Mouse (Mus musculus) mature B cell (primary cell): Measurements from ENCODE around the gene Grin2b.

Source experiments
- in situ Hi-C: fragments of 300-500 bp; cut with MboI; formaldehyde crosslinking; loops from 2 replicates; pipeline ENCODE4 v1.14.3; 2019

Grin2b gene

DNA sequence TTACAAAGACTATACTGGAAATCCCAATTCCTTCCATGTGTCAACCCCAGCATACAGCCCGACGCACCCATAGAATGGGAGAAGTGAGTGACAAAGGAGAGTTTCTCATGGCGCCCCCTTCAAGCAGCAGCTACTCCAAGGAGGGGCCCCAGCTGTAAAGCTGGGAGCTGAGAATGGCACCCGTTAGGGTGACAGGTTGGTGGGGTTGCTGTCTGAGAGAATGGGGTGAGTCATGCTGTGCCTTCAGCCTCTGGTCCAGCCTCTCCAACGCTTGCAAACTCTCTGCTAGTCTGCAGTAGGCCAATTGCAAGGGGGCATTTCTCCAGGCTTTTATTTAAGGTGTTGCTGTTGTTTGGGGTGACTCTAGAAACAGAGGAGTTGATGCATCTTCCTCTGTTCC is 73.1 kb downstream of the Grin2b start:
- in situ Hi-C loops, result no loop called here

DNA sequence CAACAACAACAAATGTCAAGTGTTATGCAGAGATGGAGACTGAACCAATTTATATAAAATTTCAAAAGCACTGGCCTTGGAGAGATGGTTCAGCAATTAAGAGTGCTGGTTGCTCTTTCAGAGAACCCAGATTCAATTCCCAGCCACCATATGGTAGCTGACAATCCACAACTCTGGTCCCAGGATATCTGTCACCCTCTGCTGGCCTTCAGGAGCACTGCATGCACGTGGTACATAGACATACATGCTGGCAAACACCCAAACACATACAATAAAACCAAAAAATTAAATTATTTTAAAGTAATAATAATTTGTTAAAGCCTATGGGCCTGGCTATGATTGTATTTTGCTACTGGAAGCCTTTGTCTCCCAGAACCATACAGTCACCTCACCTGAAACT is 77.0 kb downstream of the Grin2b start:
- in situ Hi-C loops, result no loop called here

DNA sequence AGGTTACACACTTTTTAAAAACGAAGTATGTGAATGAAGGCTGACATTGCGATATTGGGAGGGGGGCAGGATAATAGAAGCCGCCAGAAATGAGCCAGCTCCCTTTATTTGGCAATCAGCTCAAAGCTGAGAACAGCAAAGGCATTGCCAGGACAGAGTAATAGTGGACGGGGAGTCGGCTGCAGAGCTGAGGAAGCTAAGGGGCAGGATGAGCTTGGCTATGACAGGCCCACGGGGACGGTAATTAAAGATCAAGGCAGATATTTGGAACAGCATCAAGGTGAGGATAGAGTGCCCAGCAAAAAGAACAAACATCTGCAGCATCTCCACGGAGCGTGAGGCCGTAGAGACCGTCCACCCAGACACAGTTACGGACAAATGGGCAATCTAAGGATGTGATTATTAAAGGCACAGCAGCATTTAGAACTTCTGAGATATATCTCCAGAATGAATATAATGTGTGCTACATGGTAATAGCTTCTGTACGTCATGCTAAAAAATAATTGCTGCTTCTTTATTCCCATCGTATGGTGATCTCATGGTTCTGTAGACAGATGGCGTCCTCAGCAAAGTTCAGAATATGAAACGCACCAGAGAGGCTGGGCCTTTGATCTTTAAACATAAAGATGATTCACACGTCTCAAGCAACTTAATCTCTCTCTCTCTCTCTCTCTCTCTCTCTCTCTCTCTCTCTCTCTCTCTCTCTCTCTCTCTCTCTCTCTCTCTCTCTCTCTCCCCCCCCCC is 93.1 kb downstream of the Grin2b start:
- in situ Hi-C loops, result no loop called here

DNA sequence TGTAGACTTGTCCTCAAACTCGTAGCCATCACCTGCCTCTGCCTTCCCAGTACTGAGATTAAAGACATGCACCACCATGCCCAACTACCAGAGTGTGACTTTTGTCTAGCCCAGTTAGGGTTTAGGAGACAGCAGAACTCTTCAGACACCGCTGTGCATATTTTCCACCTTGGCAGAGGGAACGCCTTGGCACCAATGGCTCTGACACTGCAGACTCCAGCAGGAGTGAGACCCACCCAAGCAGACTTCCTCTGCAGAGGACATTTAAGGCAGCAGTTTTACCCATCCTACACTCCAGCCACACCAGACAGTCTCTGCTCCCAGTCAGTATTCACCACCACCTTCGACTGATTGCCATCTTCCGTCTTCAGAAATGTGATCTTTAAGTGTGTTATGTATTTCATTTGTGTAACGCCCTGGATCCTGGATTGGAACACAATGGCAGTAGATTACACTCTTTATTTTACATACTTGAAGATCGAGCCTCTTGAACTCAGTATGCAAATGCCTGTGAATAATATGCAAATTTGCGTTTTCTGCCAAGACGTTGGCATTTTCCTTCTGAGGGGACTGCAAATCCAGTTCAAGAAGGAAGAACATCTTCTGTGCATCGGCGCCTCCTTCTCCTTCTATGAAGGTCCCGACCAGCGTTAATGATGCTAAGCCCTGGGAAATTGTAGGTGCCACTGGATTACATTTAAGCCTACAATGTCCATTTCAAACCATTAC is 100.8 kb downstream of the Grin2b start:
- in situ Hi-C loops, result no loop called here

DNA sequence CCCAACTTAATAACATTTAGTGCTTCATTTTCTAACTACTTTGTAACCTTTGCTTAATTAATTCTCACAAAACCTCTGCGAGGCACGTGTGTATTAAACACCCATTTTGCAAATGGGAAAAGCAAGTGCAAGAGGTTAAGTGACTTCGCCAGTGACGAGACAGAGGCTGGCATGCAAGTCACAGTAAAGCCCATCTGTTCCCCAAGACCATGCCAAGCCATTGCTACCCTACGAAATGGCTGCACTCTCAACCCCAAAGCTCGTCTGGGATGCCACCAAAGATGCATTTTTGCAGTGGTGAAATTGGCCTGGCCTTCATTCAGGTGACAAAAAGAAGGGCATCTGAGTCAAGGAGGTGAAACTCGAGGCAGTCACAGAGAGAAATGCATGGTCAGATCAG is 103.2 kb downstream of the Grin2b start:
- in situ Hi-C loops, result no loop called here

DNA sequence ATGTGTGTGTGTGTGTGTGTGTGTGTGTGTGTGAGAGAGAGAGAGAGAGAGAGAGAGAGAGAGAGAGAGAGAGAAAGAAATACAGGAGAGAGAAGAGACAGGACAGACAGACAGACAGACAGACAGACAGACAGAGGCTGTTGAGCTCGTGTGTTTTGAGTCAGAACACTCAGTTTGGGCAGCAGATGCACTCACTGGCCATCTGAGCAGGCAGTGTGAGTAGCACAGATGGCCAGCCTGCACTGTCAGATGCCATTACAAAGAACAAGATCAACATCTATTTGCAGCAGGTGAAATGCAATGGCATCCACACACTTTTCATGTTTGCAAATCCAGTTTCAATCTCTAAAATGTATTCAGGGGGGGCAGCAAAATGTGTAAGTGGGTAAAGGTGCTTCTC is 120.0 kb downstream of the Grin2b start:
- in situ Hi-C loops, result no loop called here

DNA sequence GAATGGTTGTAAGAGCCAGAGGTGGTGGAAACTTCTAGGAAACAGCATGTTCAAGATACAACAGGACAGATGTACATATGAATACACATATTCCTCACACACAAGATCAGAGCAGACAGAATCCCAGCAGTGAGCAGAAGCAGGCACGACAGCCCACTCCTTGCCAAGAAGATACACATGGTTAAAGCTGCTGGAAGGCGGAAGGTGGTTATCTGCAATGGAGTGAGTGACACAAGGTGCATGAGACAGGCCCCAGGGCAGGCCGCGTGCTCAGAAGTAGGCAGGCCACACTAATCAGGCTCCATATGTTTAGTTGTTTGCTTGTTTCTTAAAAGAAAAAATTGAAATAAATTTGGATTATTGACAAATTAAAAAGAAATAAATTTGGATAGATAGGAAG is 123.0 kb downstream of the Grin2b start:
- in situ Hi-C loops, result no loop called here

DNA sequence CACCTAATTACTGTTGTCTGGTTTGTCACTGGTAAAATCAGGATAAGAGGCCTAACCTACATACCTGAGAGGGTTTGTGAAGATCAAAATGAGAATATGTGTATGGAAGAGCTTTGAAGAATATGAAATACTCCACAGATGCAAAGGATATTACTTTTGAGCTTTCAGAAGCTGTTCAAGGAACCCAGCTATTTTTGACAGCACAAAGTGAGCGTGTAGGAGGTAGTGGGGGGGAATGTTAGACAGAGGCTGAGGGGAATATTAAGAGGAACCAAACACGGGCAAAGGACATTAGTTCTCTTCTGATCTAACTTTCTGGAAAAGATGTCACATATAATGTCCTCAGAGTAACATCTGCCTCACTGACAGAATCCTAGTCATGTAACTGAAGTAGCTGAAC is 125.2 kb downstream of the Grin2b start:
- in situ Hi-C loops, result no loop called here

DNA sequence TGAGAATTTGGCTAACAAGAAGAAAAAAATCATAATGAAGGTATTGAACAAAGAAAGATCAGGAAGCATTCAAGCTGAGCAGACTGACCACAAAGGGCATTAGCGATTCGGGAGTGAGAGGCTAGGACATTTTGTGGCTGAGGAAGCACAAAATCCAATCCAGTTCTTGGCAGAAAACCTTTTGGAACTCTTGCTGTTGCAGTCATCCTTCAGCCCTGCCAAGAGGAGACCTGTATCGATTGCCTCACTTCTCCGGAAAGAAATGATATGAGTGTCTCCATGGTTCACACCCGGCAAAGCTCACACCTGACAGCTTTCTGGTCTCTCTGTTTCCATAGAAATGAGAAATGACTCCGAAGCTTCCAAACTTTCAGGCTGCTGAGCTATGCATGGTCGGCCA is 127.2 kb downstream of the Grin2b start:
- in situ Hi-C loops, result no loop called here

DNA sequence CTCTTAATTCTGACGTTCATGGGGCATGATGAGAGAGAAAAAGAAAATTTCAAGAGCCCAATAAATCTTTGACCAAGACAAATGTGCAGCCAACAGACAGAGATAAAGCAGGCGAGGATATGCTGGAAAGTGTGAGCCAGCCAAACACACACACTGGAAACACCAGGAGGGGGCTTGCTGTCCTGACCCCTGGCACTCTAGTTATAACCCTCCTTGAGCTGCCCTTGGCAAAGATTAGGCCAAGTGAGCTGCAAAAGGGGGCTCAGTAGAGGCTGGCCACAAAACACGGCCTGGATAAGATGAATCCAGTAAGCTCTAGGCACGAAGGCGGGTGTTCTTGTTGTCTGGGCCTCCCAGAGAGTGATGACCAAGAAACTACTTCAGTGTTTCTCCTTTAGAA is 128.8 kb downstream of the Grin2b start:
- in situ Hi-C loops, result no loop called here

DNA sequence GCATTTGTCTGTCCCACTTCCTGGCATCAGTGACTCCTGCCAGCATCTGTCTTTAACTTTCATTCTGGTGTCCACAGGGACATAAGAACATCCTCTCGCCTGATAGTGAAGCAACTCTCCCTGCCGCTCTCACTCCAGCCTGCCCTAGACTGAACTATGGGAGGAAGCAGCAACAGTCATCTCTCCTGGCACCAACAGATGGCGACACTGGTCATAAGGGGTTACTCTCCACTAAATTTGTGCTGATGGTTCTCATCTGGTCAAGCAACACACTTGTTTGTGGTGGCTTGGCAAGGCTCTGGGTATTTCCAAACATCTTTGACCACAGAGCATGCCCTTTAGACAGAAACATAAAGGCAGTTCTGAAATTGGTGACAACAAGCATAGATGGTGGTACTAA is 130.9 kb downstream of the Grin2b start:
- in situ Hi-C loops, result no loop called here

DNA sequence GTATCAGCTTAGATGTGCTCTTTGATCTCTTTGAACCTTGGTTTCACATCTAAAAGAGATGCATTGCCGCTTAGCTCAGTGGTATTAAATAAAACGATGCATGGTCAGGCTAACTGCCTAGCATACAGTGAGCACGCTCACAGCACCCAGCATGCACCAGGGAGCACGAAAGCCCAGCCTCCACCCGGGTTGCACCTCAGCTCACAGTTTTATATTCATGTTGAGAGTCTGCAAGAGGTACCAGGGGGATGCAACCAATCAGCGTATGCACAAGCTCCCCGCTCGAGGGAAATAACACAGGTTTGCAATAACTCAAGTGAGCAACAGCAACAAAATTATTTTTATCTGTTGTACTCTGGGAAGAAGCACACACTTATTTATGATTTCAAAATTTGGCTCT is 131.5 kb downstream of the Grin2b start:
- in situ Hi-C loops, result no loop called here

DNA sequence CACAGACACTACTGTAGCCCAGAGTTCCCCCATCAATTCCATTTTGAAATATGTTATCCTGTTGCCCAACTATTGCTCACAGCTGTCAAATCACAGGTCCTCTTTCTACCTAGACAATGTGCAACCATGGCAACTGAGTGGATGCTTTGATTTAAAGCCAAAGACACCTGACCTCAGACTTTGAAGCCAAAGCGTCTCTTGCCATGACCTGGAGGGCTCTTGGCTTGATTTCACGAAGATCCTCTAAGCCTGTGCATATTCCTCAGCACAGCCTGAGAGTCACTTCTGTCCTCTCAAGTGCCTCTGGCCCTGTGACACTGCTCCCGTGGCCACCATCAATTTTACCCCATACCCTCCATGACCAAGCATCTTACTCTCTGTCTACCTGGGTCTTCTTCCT is 132.4 kb downstream of the Grin2b start:
- in situ Hi-C loops, result no loop called here

DNA sequence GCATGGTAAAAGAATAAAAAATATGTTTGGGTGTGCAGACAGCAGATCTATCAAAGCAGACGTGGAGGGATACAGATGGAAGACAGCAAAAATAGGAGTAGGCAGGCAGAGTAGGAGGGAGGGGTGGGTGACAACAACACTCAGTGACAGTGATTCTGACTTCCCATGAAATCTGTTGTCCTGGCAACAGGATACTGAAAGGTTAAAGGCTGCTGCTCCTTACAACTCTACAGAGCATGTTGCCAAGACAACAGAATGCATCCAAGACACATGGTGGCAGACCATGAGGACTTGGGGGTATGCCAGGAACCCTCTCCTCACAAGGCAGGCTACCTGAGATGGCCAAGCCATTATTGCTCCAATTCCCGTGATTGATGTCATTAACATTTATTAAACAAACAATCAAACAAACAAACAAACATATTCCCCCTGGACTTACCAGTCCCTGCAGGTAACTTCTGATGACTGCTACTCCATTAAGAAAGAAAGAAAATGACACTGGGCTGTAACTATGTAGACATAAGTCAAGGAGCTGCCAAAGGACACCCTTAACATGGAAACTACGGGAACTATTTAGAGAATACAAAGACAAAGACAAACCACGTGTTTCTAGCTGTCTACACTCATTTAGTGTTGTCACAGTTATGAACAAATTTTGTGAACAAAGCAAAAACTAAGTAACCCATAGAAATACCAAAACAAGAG is 143.9 kb downstream of the Grin2b start:
- in situ Hi-C loops, result no loop called here

DNA sequence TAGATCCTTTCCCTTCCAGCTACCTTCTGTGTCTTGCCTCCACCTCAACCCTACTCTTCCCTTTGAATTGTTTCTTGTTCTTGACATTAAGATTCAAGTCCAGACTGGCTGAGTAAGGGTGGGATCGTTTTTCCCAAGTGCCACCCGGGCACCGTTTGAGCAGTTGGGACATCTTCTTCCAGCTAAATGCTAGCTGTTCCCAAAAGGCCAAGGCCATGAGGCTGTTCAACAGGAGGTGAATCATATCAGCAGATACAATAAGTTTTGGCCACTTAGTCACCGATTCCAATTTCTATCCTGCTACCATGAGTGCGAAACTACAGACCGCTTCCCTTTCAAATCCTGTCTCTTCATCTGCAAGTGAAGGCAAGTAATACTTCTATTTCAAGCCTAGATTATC is 146.4 kb downstream of the Grin2b start:
- in situ Hi-C loops, result no loop called here

DNA sequence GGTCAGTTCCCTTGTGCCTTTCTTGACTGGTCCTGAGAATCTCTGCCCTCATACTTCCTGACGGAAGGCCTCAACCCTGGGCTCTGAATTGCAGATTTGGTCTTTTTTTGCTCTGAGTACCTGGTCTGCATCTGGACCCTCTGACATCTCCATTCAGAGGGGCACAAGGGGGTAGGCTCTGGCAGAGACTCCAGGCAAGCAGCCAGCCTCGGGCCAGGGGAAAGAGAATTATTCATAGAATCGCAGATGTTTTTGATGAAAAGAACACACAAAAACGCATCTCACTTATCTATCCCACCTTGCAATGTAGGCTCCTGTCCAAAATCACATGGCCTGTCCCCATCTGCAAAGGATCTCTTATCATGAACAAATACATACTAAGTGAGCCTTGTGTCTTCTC is 147.5 kb downstream of the Grin2b start:
- in situ Hi-C loops, result no loop called here

DNA sequence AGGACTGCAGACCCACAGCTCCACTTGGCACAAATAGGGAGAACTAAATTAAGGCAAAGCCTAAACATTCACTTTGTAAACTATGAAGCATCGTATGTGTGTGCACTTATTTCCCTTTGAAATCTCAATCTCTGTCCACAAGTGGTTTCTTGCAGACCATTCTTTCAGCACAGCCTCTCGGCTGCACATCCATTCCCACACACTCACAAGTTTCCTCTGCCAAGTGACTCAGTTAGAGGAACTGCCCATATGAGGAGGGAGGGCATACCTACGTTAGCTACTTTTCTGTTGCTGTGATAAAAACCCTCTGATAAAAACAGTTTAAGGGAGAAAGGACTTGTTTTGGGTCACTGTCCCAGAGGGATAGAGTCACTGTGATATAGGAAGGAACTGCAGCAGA is 152.9 kb downstream of the Grin2b start:
- in situ Hi-C loops, result no loop called here

DNA sequence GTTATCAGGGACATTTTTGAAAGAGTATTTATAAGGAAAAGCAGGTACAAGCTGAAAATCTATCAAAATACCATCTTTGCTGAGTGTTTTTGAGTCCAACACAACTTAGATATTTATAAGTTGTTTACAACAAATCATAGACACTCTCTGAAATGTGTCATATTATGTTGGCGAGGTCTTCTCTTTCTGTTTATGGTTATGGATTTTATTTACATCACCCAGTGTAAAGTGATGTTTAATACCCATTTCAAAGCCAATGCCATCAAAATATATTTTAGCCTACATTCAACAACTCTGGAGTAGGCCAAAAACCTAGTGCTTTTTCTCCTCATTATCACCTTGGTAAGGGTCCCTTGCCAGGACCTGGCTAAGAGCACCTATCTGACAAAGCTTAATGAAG is 154.3 kb downstream of the Grin2b start:
- in situ Hi-C loops, result no loop called here

DNA sequence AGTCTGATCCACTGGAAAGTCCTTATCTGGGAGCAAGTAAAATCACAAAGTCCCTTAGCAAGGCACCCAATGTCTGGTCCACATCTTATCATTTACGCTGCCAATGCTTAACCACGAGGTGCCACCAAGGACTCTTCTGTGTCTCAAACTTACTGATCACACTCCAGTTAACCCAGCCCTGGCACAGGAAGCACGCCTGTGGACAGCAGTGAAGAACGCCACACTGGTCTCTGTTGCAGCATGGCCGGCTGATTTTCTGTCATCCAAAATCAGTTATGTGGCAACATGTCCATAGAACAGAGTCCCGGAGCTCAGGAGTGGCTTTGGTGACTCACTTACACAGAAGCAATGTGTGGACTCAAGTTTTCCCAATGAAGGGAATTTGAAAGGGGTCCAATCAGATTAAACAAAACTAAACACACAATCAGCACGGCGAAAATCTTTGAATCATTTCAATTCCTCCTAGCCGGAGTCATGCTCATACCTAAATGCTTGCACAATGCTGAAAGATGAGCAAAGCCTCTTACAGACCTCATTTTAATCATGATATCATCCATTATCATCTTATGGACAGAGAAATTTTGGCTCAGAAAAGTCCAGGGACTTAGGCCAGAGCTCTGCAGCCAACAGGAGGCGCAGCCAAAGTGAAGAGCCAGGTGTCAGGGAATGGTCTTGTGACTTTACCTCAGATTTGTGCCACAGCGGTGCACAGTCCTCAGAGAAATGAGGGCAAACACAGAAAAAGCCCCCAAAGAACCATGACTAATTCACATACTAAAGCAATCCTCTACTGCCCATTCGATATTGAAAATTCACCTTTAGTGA is 159.5 kb downstream of the Grin2b start:
- in situ Hi-C loops, result no loop called here

DNA sequence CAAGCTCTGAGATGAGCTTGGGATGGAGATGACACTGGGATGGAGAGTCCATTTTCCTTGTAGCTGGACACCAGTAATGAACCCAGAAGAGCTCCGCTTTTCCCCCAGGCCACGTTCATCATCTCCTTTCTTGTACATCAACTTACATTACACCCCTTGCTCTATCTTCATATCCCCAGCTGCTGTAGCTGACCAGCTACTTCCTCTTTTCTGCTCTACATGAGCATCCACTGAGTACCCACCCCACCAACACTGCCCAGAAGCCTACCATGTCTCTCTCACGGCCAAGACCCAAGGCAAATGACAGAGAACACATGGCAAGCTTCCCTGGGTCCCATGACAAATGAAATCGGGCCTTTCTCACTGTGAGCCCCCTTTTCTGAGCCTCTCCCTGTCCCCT is 161.8 kb downstream of the Grin2b start:
- in situ Hi-C loops, result no loop called here

DNA sequence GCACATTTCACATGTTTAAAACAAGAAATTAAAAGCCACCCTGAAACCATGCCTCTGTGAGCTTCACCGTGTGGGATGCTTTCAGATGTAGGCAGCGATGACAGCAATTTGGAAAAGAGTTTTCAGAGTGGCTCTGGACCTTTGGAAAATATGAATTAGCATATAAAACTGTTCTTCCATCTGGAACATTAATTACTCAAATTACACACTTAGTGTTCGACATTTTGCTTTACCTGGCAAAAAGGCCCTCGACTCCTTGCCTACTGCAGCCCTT is 162.3 kb downstream of the Grin2b start:
- in situ Hi-C loops, result no loop called here

DNA sequence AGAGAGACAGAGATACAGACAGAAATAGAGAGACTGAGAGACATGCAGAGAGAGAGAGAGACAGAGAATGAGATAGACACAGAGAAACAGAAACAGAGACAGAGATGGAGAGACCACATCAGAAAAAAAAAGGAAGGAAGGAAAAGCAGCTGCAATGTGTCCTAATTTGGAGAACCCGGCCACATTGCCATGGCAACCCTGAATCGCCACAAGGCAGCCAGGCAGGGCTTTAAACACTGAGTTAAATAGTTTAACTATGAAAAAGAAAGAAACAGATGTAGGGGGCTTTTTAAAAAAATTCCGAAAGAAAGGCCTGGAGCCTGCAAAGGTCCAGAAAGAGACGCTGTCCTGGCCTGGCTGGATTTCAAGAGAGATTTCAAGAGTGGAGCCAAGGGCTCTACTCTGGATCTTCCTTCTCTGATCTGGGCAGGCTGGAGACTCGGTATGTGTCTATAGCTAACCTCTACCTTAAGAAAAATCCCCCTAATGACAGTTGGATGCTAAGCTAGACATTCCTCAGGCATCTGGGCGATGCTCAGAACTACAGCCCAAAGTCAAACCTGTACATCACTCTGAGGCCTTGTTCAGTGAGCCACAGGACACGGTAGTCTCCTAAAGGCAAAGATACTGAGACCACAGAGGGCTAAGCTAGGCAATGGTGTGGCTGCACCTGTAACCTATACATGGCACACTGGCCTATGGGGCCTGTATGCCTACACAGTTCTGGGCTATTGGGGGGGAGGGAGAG is 162.8 kb downstream of the Grin2b start:
- in situ Hi-C loops, result no loop called here
